Mouse (Mus musculus) T-helper 1 cell (primary cell): ENCODE results near the gene Tcf7.

ENCODE experiments used
- in situ Hi-C: fragments of 300-600 bp; cut with MboI, MseI; formaldehyde crosslinking; loops from one replicate; pipeline ENCODE4 v1.15.1; 2025; ENCODE audit warnings: high pct_unique_total_duplicates

Tcf7 gene

GRCm38 (mm10) chr11:52282774-52283595 lies at the start of gene Tcf7:
Tcf7 (minus strand) TSS chr11:52283014.
- in situ Hi-C loops: no loop called here

- in situ Hi-C loops: no loop called here
Measured at GRCm38 (mm10) chr11:52327313-52327712, 44.5 kb upstream of the Tcf7 start.

GRCm38 (mm10) chr11:52324442-52325367 lies 41.9 kb upstream of the Tcf7 start:
- in situ Hi-C loops: no loop called here

GRCm38 (mm10) chr11:52321540-52321939 lies 38.7 kb upstream of the Tcf7 start:
- in situ Hi-C loops: no loop called here

GRCm38 (mm10) chr11:52320529-52320928 lies 37.7 kb upstream of the Tcf7 start:
- in situ Hi-C loops: no loop called here

GRCm38 (mm10) chr11:52319664-52320063 lies 36.9 kb upstream of the Tcf7 start:
- in situ Hi-C loops: no loop called here

GRCm38 (mm10) chr11:52318445-52318844 lies 35.6 kb upstream of the Tcf7 start:
- in situ Hi-C loops: no loop called here

GRCm38 (mm10) chr11:52314102-52314793 lies 31.4 kb upstream of the Tcf7 start:
- in situ Hi-C loops: no loop called here

GRCm38 (mm10) chr11:52310709-52311108 lies 27.9 kb upstream of the Tcf7 start:
- in situ Hi-C loops: no loop called here

- in situ Hi-C loops: no loop called here
Measured at GRCm38 (mm10) chr11:52309487-52309886, 26.7 kb upstream of the Tcf7 start.

GRCm38 (mm10) chr11:52306431-52306830 lies 23.6 kb upstream of the Tcf7 start:
- in situ Hi-C loops: no loop called here

- in situ Hi-C loops: no loop called here
Measured at GRCm38 (mm10) chr11:52305266-52305665, 22.5 kb upstream of the Tcf7 start.

- in situ Hi-C loops: no loop called here
Measured at GRCm38 (mm10) chr11:52302668-52303067, 19.9 kb upstream of the Tcf7 start.

- in situ Hi-C loops: loop anchor here (5.0 kb wide), 1 partner anchor 43 kb away; no protein-coding TSS in a partner anchor
Measured at GRCm38 (mm10) chr11:52299687-52300086, 16.9 kb upstream of the Tcf7 start.

- in situ Hi-C loops: loop anchor here (5.0 kb wide), 1 partner anchor 43 kb away; no protein-coding TSS in a partner anchor
Measured at GRCm38 (mm10) chr11:52298955-52299354, 16.1 kb upstream of the Tcf7 start.

GRCm38 (mm10) chr11:52297352-52297751 lies 14.5 kb upstream of the Tcf7 start:
- in situ Hi-C loops: loop anchor here (5.0 kb wide), 1 partner anchor 45 kb away; no protein-coding TSS in a partner anchor

- in situ Hi-C loops: no loop called here
Measured at GRCm38 (mm10) chr11:52294103-52294502, 11.3 kb upstream of the Tcf7 start.

GRCm38 (mm10) chr11:52292894-52293293 lies 10.1 kb upstream of the Tcf7 start:
- in situ Hi-C loops: no loop called here

GRCm38 (mm10) chr11:52292346-52292745 lies 9.5 kb upstream of the Tcf7 start:
- in situ Hi-C loops: no loop called here

GRCm38 (mm10) chr11:52286958-52287305 lies 4.1 kb upstream of the Tcf7 start:
- in situ Hi-C loops: no loop called here

- in situ Hi-C loops: no loop called here
Measured at GRCm38 (mm10) chr11:52286301-52286957, 3.6 kb upstream of the Tcf7 start.
